Mouse (Mus musculus) hindbrain, embryonic 14.5 days (tissue): Measurements from ENCODE around the gene Gm44511. TPM values are rescaled to one million over a fixed set of nuclear protein-coding genes. Genes with fewer than 3 reads are reported as not detected.
A peak's percentile ranks its signal among the peaks of the same experiment; 100 is the strongest.

ENCODE experiments used
- ATAC-seq: fragments of 200-750 bp; cut with Nextera tagmentation; 2 replicates; pipeline ENCODE4 v1.8.0; 2017; ENCODE audit warnings: moderate number of reproducible peaks, mild to moderate bottlenecking, moderate TSS enrichment, moderate library complexity; ENCODE audit not compliant: low FRiP score
- DNase-seq: peaks from one replicate; pipeline ENCODE4 v3.0.0-alpha.2; 2015; ENCODE audit warnings: low spot score
- H3K27ac ChIP-seq: fragments of 300-500 bp; sonication (generic); 2 replicates; pipeline ENCODE4 v1.5.1; 2014; ENCODE audit warnings: mild to moderate bottlenecking, moderate library complexity
- H3K27me3 ChIP-seq: fragments of 300-500 bp; sonication (generic); 2 replicates; pipeline ENCODE4 v1.6.1; 2014; ENCODE audit warnings: mild to moderate bottlenecking, low read length, mixed read lengths; ENCODE audit not compliant: control insufficient read depth, insufficient read depth
- H3K36me3 ChIP-seq: fragments of 300-500 bp; sonication (generic); replicated peaks from 2 replicates; pipeline ENCODE4 v1.6.1; 2014; ENCODE audit not compliant: control insufficient read depth, insufficient read depth
- H3K4me1 ChIP-seq: fragments of 300-500 bp; sonication (generic); replicated peaks from 2 replicates; pipeline ENCODE4 v1.6.1; 2014; ENCODE audit warnings: antibody characterized with exemption, low read length, mixed read lengths; ENCODE audit not compliant: control insufficient read depth, insufficient read depth
- H3K4me2 ChIP-seq: fragments of 300-500 bp; sonication (generic); replicated peaks from 2 replicates; pipeline ENCODE4 v1.6.1; 2014; ENCODE audit warnings: mild to moderate bottlenecking, moderate library complexity
- H3K4me3 ChIP-seq: fragments of 300-500 bp; sonication (generic); replicated peaks from 2 replicates; pipeline ENCODE4 v1.5.1; 2014; ENCODE audit warnings: mild to moderate bottlenecking, low read length
- H3K9ac ChIP-seq: fragments of 300-500 bp; sonication (generic); 2 replicates; pipeline ENCODE4 v1.6.1; 2014
- H3K9me3 ChIP-seq: fragments of 300-500 bp; sonication (generic); 2 replicates; pipeline ENCODE4 v1.6.1; 2016; ENCODE audit warnings: low read length; ENCODE audit not compliant: control insufficient read depth
- WGBS: fragments of 180-500 bp; shearing (Covaris S2); extraction: QIAGEN DNeasy Blood & Tissue Kit; methylation state at CpG from one replicate; pipeline ENCODE4 v1.1.7; 2014; 5-methylcytosine and 5-hydroxymethylcytosine counted together
- polyA plus RNA-seq: library from polyadenylated mRNA; unstranded; fragments of >200 nt; fragmentation: Nextera tagmentation; extraction: Ambion mirVana; gene quantifications from 2 replicates; pipeline ENCODE4 v1.2.1, GENCODE M21; 2014

Gene Gm44511
- polyA plus RNA-seq, 1 experiment from 2014 or later = not detected

DNA sequence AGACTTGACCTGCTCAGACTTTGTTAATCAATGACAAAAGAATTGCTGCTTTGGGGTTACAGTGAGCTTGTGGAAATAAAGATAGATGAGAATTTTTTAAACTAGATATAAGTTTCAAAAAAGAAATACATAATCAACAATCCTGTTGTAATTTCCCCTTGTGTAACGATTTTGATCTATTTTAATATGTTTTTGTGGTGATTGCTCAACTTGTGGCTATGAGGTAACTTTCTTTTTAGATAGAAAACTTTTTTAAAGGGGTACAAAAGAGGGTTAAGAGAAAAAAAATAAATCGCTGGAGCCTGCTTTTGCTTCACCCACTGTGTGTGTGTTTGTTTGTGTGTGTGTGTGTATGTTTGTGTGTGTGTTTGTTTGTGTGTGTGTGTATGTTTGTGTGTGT lies 25.0 kb upstream of the Gm44511 start:
- Histone ChIP-seq H3K4me1 (no peaks in the 10 kb centered on the region), H3K9me3 (no peaks in the 10 kb centered on the region), H3K36me3 (no peaks in the 10 kb centered on the region), H3K27me3 (no peaks in the 10 kb centered on the region), H3K4me2 (no peak overlapping the region), H3K4me3 (no peak overlapping the region), H3K27ac (no peak overlapping the region), H3K9ac (no peak overlapping the region)
- ATAC-seq (no peak), DNase-seq (no peak)
- 93% methylated on average over 2 of the region's 2 CpGs for WGBS

DNA sequence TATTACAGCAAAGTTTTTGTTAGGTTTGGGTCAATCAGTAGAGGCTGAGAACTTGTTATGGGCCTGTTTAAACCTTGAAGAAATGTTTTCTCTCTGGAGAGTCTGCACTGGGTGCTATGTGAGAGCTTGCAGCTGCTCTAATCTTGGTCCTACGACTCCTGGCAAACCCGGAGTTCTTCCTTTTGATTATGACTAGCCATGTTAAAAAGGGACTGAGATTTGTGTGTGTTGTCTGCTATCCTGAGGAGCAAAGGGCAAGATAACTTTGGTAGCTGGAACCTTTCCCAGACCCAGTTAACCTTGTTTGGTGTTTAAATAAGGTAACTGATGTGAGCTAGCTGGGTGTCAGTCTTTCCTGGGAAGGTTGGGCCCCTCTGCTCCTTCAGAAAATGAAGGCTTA lies 24.6 kb upstream of the Gm44511 start:
- no peak for DNase-seq
- WGBS = 84% methylated on average over 2 of the region's 2 CpGs

DNA sequence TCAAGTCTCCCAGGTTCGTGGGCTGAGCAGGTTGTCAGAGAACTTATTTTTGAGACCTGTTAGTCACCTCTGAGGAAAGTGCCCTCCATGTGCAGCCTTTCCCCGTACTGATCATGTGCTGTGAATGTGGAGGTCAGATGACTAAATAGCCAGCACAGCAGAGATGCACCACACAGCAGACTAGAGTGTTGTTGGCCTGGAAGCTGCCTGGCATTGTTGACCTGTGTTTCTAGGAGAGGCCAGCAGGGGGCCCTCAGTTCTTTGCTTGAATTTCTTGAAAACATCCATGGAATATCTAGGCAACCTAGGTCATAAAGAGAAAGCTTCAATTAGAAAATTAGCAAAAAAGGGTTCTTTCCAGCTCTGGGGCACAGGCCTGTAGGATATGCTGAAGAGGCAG lies 23.8 kb upstream of the Gm44511 start:
- H3K9me3 ChIP-seq = no peaks in the 10 kb centered on the region
- H3K4me1 ChIP-seq = no peaks in the 10 kb centered on the region
- WGBS = 46% methylated on average over 2 of the region's 2 CpGs
- H3K36me3 ChIP-seq = no peaks in the 10 kb centered on the region
- DNase-seq (peak; percentile 72), ATAC-seq (peak; percentile 32; the same call in 1 of the 2 replicates)
- H3K27ac ChIP-seq = no peak overlapping the region
- no peak overlapping the region for H3K4me3 ChIP-seq
- H3K9ac ChIP-seq = no peak overlapping the region
- H3K27me3 ChIP-seq = no peaks in the 10 kb centered on the region
- H3K4me2 ChIP-seq = no peak overlapping the region

More for the DNA sequence above, 24.6 kb upstream of the Gm44511 start:
- no peak overlapping the region for H3K27ac ChIP-seq
- no peak overlapping the region for H3K4me2 ChIP-seq
- no peaks in the 10 kb centered on the region for H3K27me3 ChIP-seq
- H3K9me3 ChIP-seq = no peaks in the 10 kb centered on the region
- no peak overlapping the region for H3K9ac ChIP-seq
- ATAC-seq = no peak
- no peaks in the 10 kb centered on the region for H3K4me1 ChIP-seq
- no peaks in the 10 kb centered on the region for H3K36me3 ChIP-seq
- no peak overlapping the region for H3K4me3 ChIP-seq

DNA sequence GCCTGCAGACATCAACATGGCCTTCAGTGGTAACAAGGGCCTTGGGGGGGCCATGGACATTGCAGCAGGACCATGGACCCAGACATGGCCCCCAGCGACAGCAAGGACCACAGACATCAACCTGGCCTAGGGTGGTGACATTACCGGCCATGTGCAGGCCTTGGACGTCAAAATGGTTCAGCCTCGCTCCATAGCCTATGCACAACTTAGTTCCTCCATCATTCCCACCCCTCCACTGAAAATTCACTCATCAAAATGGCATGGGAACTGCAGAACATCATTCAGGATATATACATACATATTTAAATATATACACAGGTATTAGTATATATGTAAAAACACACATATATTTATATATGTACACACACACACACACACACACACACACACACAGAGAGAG lies 21.3 kb upstream of the Gm44511 start:
- 0 out of 2 replicates have a peak, but pooled peaks cover 9% of the 10 kb centered on the region for H3K4me1 ChIP-seq
- WGBS = 98% methylated on average over 4 of the region's 4 CpGs
- H3K27ac ChIP-seq = no peak overlapping the region
- H3K27me3 ChIP-seq = no peaks in the 10 kb centered on the region
- H3K9ac ChIP-seq = no peak overlapping the region
- DNase-seq (no peak), ATAC-seq (no peak)
- H3K4me3 ChIP-seq = no peak overlapping the region
- no peak overlapping the region for H3K4me2 ChIP-seq
- H3K9me3 ChIP-seq = no peaks in the 10 kb centered on the region
- no peaks in the 10 kb centered on the region for H3K36me3 ChIP-seq

DNA sequence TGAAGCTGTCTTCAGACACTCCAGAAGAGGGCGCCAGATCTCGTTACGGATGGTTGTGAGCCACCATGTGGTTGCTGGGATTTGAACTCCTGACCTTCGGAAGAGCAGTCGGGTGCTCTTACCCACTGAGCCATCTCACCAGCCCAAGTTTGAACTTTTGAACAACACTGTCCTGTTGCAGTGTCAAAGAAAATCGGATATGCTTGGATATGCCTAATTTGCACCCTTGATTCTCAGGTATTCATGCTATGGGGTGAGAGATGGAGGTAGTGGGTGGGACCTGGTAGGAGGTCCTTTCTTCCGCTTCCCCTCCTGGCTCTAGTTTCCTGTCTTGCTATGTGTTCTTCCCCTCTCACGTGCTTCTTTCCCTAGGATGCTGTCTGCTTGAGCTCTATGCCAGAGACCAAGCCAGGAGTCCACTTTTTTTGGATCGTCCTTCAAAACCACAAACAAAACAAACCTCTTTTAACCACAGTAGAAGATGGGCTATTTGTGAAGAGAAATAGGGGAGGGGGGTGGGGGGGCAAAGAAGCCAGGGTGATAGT lies 20.0 kb upstream of the Gm44511 start:
- Histone ChIP-seq H3K9ac (no peak overlapping the region), H3K4me2 (no peak overlapping the region), H3K9me3 (no peaks in the 10 kb centered on the region), H3K27me3 (no peaks in the 10 kb centered on the region), H3K4me1 (0 out of 2 replicates have a peak, but pooled peaks cover 17% of the 10 kb centered on the region), H3K4me3 (no peak overlapping the region), H3K27ac (no peak overlapping the region), H3K36me3 (no peaks in the 10 kb centered on the region)
- WGBS = 67% methylated on average over 6 of the region's 9 CpGs
- ATAC-seq = no peak
- DNase-seq = no peak

DNA sequence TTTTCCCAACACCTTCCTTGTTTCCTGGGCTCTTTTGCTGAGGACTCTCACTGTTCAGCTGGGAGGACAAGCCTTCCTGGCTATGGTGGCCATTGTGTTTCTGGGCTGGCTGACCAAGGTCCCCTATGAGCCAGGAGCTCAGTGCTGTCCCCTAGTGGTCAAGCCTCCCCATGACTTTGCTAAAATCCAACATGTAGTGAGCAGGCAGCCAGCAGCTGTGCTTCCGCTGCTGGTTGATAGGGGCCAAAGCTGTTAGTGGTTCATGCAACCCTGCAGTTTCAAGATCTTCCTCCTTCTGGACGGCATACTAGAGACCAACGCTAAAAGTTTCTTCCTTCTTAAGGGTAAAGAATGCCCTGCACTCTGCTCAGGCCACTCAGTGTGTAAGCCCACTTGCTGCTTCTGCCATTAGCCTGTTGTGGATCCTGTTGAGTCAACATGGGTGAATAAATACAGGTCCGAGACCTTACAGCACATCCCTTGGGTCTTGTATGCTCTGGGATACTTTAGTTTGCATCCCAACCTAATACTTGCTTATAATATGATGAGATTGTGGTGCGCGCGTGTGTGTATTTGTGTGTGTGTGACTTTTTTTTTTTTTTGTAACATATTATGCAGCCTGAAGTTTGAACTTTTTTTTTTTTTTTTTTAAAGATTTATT lies 19.3 kb upstream of the Gm44511 start:
- Histone ChIP-seq H3K4me3 (no peak overlapping the region), H3K4me2 (0 out of 2 replicates have a peak overlapping the region, but pooled peaks have one; percentile 11)
- peak; percentile 86 for DNase-seq

DNA sequence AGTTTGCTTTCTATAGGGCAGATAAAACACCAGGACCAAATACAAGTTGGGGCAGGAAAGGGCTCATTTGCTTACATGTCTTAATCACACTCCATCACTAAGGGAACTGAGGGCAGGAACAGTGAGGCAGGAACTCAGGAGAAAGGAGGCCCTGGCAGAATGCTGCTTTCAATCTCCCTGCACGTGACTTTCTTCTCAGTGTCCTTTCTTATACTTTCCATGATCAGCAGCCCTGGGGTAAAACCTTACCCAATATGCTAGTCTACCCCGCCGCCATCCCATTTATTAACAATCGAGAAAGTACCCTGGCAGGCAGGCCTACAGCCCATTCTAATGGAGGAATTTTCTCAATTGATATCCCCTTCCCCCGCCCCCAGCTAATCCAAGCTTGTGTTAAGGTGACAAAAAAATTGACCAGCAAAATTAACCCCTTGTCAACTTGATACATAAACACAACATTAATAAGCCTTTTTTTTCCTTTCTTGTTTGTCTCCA lies 18.5 kb upstream of the Gm44511 start:
- no peak for ATAC-seq
- Histone ChIP-seq H3K4me3 (0 out of 2 replicates have a peak overlapping the region, but pooled peaks have one; percentile 65), H3K4me2 (peak overlapping the region; percentile 80), H3K36me3 (no peaks in the 10 kb centered on the region), H3K9me3 (no peaks in the 10 kb centered on the region), H3K27ac (peak overlapping the region; percentile 7; the same call in 1 of the 2 replicates), H3K27me3 (no peaks in the 10 kb centered on the region), H3K9ac (peak overlapping the region; percentile 82; the same call in 1 of the 2 replicates), H3K4me1 (0 out of 2 replicates have a peak, but pooled peaks cover 21% of the 10 kb centered on the region)
- 77% methylated on average over 5 of the region's 5 CpGs for WGBS
- no peak for DNase-seq

More for the DNA sequence above, 19.3 kb upstream of the Gm44511 start:
- H3K9me3 ChIP-seq = no peaks in the 10 kb centered on the region
- 0 out of 2 replicates have a peak, but pooled peaks cover 17% of the 10 kb centered on the region for H3K4me1 ChIP-seq
- 34% methylated on average over 7 of the region's 7 CpGs for WGBS
- H3K36me3 ChIP-seq = no peaks in the 10 kb centered on the region
- H3K27me3 ChIP-seq = no peaks in the 10 kb centered on the region
- no peak overlapping the region for H3K27ac ChIP-seq
- ATAC-seq = no peak
- no peak overlapping the region for H3K9ac ChIP-seq

DNA sequence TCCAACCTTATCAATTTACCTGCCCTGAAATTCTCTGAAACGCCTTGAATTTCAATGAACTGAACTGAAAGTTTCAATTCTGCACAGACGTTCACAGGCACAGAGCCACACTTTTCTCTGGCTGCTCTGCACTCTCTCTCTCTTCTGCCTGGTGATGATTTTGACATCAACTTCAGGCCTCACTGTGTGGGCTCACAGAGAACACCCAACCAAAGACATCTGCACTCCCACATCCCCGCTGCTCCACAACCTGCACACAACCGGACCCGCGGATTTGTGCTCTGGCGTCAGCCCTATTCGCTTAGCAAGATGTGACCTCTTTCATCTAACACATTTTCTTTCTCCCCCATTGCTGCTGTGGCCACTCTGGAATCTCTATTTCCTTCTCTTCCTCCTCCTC lies 18.0 kb upstream of the Gm44511 start:
- peak overlapping the region; percentile 7; the same call in 1 of the 2 replicates for H3K27ac ChIP-seq
- H3K9ac ChIP-seq = peak overlapping the region; percentile 82; the same call in 1 of the 2 replicates
- H3K9me3 ChIP-seq = no peaks in the 10 kb centered on the region
- no peaks in the 10 kb centered on the region for H3K36me3 ChIP-seq
- peak overlapping the region; percentile 65 for H3K4me3 ChIP-seq
- 0 out of 2 replicates have a peak, but pooled peaks cover 23% of the 10 kb centered on the region for H3K4me1 ChIP-seq
- DNase-seq (no peak), ATAC-seq (no peak)
- no peaks in the 10 kb centered on the region for H3K27me3 ChIP-seq
- peak overlapping the region; percentile 80 for H3K4me2 ChIP-seq
- WGBS = 32% methylated on average over 8 of the region's 8 CpGs

DNA sequence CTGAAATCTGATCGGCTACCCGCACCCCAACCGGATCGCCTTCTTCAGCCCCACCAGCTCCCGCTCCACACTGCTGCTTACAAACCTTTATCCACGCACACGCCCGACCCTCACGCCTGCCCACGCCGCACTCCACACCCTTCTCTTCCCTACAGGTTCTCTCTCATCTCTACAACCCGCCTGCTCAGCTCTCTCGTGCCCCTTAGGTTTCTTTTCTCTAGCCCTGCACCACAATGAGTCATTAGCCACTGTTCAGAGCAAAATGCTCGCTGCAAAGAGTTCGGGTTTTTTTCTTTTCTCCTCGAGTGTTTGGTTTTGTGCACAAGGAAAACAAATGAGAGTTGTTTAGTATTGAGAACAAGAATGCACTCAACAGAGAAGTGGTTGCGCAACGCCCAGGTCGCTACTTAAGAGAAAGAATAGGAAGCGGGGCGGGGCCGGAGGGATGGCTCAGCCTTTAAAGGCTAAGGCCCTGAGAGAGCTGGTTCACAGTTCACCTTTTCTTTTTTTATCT lies 17.4 kb upstream of the Gm44511 start:
- peak overlapping the region; percentile 82 for H3K9ac ChIP-seq
- WGBS = under 1% methylated on average over 22 of the region's 22 CpGs
- DNase-seq (peak; percentile 62), ATAC-seq (peak; percentile 54)
- 0 out of 2 replicates have a peak, but pooled peaks cover 23% of the 10 kb centered on the region for H3K4me1 ChIP-seq
- no peaks in the 10 kb centered on the region for H3K27me3 ChIP-seq
- peak overlapping the region; percentile 65 for H3K4me3 ChIP-seq
- peak overlapping the region; percentile 93 for H3K27ac ChIP-seq
- H3K36me3 ChIP-seq = no peaks in the 10 kb centered on the region
- H3K9me3 ChIP-seq = no peaks in the 10 kb centered on the region
- peak overlapping the region; percentile 80 for H3K4me2 ChIP-seq
